Mouse (Mus musculus): ENCODE results near the gene Olfr845. TPM values are rescaled to one million over a fixed set of nuclear protein-coding genes. Genes with fewer than 3 reads are reported as not detected.

The Olfr845 gene
- polyA plus RNA-seq (2015; fragmentation: Nextera tagmentation; extraction: Ambion mirVana): not detected in 2 replicates

DNA sequence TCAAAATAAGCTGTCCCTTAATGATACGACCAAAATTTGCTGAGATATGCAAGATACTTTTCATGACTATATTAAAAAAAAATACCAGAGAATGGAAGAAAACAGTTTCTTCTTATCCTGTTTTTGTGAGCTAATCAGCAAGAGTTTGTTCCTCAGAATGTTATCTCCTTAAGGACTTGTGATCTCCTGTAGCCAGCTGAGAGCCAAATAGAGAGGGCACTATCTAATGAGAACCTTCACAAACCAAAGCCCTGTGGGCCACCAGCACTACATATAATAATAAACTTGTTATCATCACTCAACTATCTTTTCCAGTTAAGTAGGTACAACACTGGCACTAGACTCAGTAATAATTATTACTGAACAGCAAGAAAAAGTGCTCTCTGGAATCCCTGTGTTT, at the start of gene Olfr845:
Gene Olfr845, plus strand, starts transcription at position 301 of the 400 bp plus-strand sequence.
- 71% methylated on average over 1 of the region's 1 CpGs for WGBS
- no peak within 1 kb of the TSS for H3K4me3 ChIP-seq
- H3K27ac ChIP-seq: no peak within 1 kb of the TSS
- no peaks in the 10 kb centered on the region for H3K4me1 ChIP-seq
- no peak within 1 kb of the TSS for H3K4me2 ChIP-seq
- no peaks in the 10 kb centered on the region for H3K27me3 ChIP-seq
- no peak within 1 kb of the TSS for H3K9ac ChIP-seq
- no peaks in the 10 kb centered on the region for H3K36me3 ChIP-seq
- ATAC-seq (ENCODE audit: insufficient number of reproducible peaks, insufficient read depth, low FRiP score, low TSS enrichment, low read depth): no peak
- H3K9me3 ChIP-seq: 0 out of 2 replicates have a peak, but pooled peaks cover 6% of the 10 kb centered on the region

DNA sequence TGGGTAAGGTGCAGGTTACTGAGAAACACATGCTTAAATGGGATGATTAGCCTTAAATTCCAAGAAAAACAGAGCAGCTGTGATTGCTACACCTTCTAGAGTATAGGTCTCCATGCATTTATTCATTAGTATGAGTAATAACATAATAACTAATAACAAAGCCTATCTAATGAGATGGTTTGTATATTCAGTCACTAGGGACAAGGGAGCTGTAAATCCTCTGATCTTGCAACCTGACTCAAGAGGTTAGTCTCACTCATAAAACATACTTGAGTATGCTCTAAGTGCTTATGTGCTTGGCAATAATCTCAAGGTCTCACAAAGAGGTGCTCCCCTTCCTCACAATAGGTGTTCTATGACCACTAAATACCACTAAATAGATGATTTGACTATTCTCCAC, 20.2 kb upstream of the Olfr845 start, which contains the start of gene Olfr844:
Gene Olfr844, plus strand, starts transcription at position 301 of the 400 bp plus-strand sequence.
- Histone ChIP-seq H3K27ac (no peak within 1 kb of the TSS), H3K4me3 (no peak within 1 kb of the TSS), H3K36me3 (no peaks in the 10 kb centered on the region), H3K9ac (no peak within 1 kb of the TSS), H3K27me3 (no peaks in the 10 kb centered on the region), H3K9me3 (peaks cover 10% of the 10 kb centered on the region), H3K4me2 (no peak within 1 kb of the TSS), H3K4me1 (no peaks in the 10 kb centered on the region)
- ATAC-seq (ENCODE audit: insufficient number of reproducible peaks, insufficient read depth, low FRiP score, low TSS enrichment, low read depth): no peak

DNA sequence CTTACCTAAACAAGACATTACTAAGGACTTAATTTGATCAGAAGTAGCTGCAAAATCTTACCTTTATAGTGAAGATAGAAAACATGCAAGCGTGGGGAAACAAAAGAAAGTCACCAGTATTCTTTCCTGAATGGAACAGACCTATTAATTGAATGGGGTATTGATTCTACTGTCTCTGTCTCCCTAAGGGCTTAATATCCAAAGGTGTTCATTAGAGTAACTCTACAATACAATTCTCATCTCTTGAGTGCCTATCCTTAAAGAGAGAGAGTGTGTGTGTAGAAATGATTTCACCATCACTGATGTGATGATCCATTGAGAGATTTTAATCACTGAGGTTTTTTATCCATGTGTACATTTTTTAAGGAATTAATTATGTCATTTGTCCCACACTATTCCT, 27.6 kb downstream of the Olfr845 start, which contains the start of gene Olfr846:
Gene Olfr846, minus strand, starts transcription at position 101 of the 400 bp plus-strand sequence.
- WGBS: 39% methylated on average over 1 of the region's 1 CpGs
- Histone ChIP-seq H3K27me3 (no peaks in the 10 kb centered on the region), H3K27ac (no peak within 1 kb of the TSS), H3K9me3 (no peaks in the 10 kb centered on the region), H3K4me2 (no peak within 1 kb of the TSS), H3K4me3 (no peak within 1 kb of the TSS), H3K36me3 (no peaks in the 10 kb centered on the region), H3K4me1 (no peaks in the 10 kb centered on the region), H3K9ac (no peak within 1 kb of the TSS)
- no peak for ATAC-seq (ENCODE audit: insufficient number of reproducible peaks, insufficient read depth, low FRiP score, low TSS enrichment, low read depth)

DNA sequence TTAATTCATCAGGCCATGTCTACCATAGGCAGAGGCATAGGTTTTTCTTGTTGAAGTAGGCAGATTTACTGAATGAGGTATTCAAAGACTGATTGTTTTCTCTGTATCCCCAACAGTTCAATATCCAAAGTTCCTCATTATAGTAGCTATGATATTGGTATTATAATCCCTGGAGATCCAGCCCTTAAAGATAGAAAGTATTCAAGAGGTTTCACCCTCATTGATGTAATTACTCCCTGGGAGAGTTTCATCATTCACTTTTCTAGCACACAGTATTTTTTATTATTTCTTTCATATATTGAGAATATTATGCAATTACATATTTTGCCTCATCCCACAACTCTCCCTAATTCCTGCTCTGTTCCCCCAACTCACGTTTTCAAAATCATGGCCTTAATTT, 42.3 kb downstream of the Olfr845 start, which contains the start of gene Olfr847:
Gene Olfr847, minus strand, starts transcription at position 101 of the 400 bp plus-strand sequence.
- no peaks in the 10 kb centered on the region for H3K27me3 ChIP-seq
- WGBS: 62% methylated on average over 1 of the region's 1 CpGs
- H3K4me3 ChIP-seq: no peak within 1 kb of the TSS
- no peak within 1 kb of the TSS for H3K9ac ChIP-seq
- H3K9me3 ChIP-seq: no peaks in the 10 kb centered on the region
- H3K4me2 ChIP-seq: no peak within 1 kb of the TSS
- no peak within 1 kb of the TSS for H3K27ac ChIP-seq
- no peaks in the 10 kb centered on the region for H3K4me1 ChIP-seq
- ATAC-seq (ENCODE audit: insufficient number of reproducible peaks, insufficient read depth, low FRiP score, low TSS enrichment, low read depth): no peak
- H3K36me3 ChIP-seq: no peaks in the 10 kb centered on the region

Other genes with a start within 250 kb of the Olfr845 start
- gene Olfr836, start 216.1 kb upstream of the Olfr845 start, polyA plus RNA-seq (2015; fragmentation: Nextera tagmentation; extraction: Ambion mirVana): not detected in 2 replicates
- not detected in 2 replicates for gene Olfr837, start 200.1 kb upstream of the Olfr845 start, polyA plus RNA-seq (2015; fragmentation: Nextera tagmentation; extraction: Ambion mirVana)
- gene Olfr839-ps1, start 159.1 kb upstream of the Olfr845 start, polyA plus RNA-seq (2015; fragmentation: Nextera tagmentation; extraction: Ambion mirVana): not detected in 2 replicates
- gene Olfr843, start 84.5 kb upstream of the Olfr845 start, polyA plus RNA-seq (2015; fragmentation: Nextera tagmentation; extraction: Ambion mirVana): not detected in 2 replicates
- not detected in 2 replicates for gene Olfr844, start 20.1 kb upstream of the Olfr845 start, polyA plus RNA-seq (2015; fragmentation: Nextera tagmentation; extraction: Ambion mirVana)
- gene Olfr846, start 27.5 kb downstream of the Olfr845 start, polyA plus RNA-seq (2015; fragmentation: Nextera tagmentation; extraction: Ambion mirVana): not detected in 2 replicates
- not detected in 2 replicates for gene Olfr847, start 42.2 kb downstream of the Olfr845 start, polyA plus RNA-seq (2015; fragmentation: Nextera tagmentation; extraction: Ambion mirVana)
- gene Olfr849, start 103.8 kb downstream of the Olfr845 start, polyA plus RNA-seq (2015; fragmentation: Nextera tagmentation; extraction: Ambion mirVana): not detected in 2 replicates
- gene Olfr850, start 141.8 kb downstream of the Olfr845 start, polyA plus RNA-seq (2015; fragmentation: Nextera tagmentation; extraction: Ambion mirVana): not detected in 2 replicates
- not detected in 2 replicates for gene Olfr851, start 156.8 kb downstream of the Olfr845 start, polyA plus RNA-seq (2015; fragmentation: Nextera tagmentation; extraction: Ambion mirVana)
- not detected in 2 replicates for gene Olfr853, start 204.6 kb downstream of the Olfr845 start, polyA plus RNA-seq (2015; fragmentation: Nextera tagmentation; extraction: Ambion mirVana)
- not detected in 2 replicates for gene Olfr854, start 230.9 kb downstream of the Olfr845 start, polyA plus RNA-seq (2015; fragmentation: Nextera tagmentation; extraction: Ambion mirVana)
- gene Olfr855, start 246.2 kb downstream of the Olfr845 start, polyA plus RNA-seq (2015; fragmentation: Nextera tagmentation; extraction: Ambion mirVana): 0.54 TPM in 1 of 2 replicates, not detected in the other

Data from embryonic facial prominence, embryonic 13.5 days (tissue).